Mouse (Mus musculus) CH12.LX (cell line): Measurements from ENCODE around the gene Pde11a. TPM values are rescaled to one million over a fixed set of nuclear protein-coding genes. Genes with fewer than 3 reads are reported as not detected.
A peak's percentile ranks its signal among the peaks of the same experiment; 100 is the strongest.

Experiments used
- DNase-seq: peaks from one replicate; pipeline ENCODE4 v3.0.0-alpha.2; 2013; ENCODE audit errors: extremely low read depth
- H3K27ac ChIP-seq: 2 replicates; pipeline ENCODE4 v1.5.1; 2012; ENCODE audit warnings: low read depth, mild to moderate bottlenecking, control low read depth, moderate library complexity; ENCODE audit not compliant: insufficient read depth
- H3K27me3 ChIP-seq: replicated peaks from 2 replicates; pipeline ENCODE3; 2012; ENCODE audit warnings: inconsistent platforms
- H3K36me3 ChIP-seq, 2 experiments: replicated peaks in 1 of 2; 2 replicates each; pipeline versions ENCODE3 to v1.6.1; 2012; ENCODE audit warnings: inconsistent platforms in 1 of 2, low read length in 1 of 2, mild to moderate bottlenecking in 1 of 2, mixed read lengths in 1 of 2, moderate library complexity in 1 of 2; ENCODE audit not compliant: control insufficient read depth in 1 of 2, insufficient read depth in 1 of 2
- H3K4me1 ChIP-seq, 2 experiments: 2 replicates each; pipeline ENCODE4 v1.6.1; 2012; ENCODE audit warnings: inconsistent platforms in 1 of 2, moderate library complexity in 1 of 2; ENCODE audit not compliant: insufficient read depth in 2 of 2, control insufficient read depth in 1 of 2
- H3K4me2 ChIP-seq: 2 replicates; pipeline ENCODE4 v1.6.1; 2012; ENCODE audit warnings: low read depth, mild to moderate bottlenecking, control low read depth; ENCODE audit not compliant: poor library complexity, insufficient read depth, severe bottlenecking
- H3K4me3 ChIP-seq, 3 experiments: fragments of 150-350 bp in 1 of 3; sonication (generic) in 1 of 3; replicated peaks in 1 of 3; 2 replicates each; pipeline versions ENCODE3 to v1.5.1; 2011 to 2012; ENCODE audit warnings: low read depth in 2 of 3, low read length in 2 of 3, mild to moderate bottlenecking in 2 of 3, moderate library complexity in 2 of 3, control low read depth in 1 of 3, improper control_type of control experiment in 1 of 3, inconsistent platforms in 1 of 3, mixed read lengths in 1 of 3; ENCODE audit not compliant: poor library complexity in 1 of 3
- H3K79me2 ChIP-seq: replicated peaks from 2 replicates; pipeline ENCODE4 v1.6.1; 2012; ENCODE audit warnings: mild to moderate bottlenecking, moderate library complexity; ENCODE audit not compliant: control insufficient read depth, poor library complexity, insufficient read depth, severe bottlenecking; ENCODE audit errors: extremely low read depth
- H3K9ac ChIP-seq: 2 replicates; pipeline ENCODE4 v1.6.1; 2012; ENCODE audit warnings: low read depth, mild to moderate bottlenecking, control low read depth, moderate library complexity; ENCODE audit not compliant: insufficient read depth
- H3K9me3 ChIP-seq: replicated peaks from 2 replicates; pipeline ENCODE3; 2012; ENCODE audit warnings: low read length, inconsistent platforms, mixed read lengths
- BHLHE40 ChIP-seq: IDR thresholded peaks from 2 replicates; pipeline ENCODE4 v1.6.1; 2011; ENCODE audit warnings: mild to moderate bottlenecking, low read depth, low read length, improper control_type of control experiment
- CHD1 ChIP-seq: IDR thresholded peaks from 2 replicates; pipeline ENCODE4 v1.6.1; 2012; ENCODE audit warnings: low read depth, low read length, improper control_type of control experiment, inconsistent platforms
- CHD2 ChIP-seq: IDR thresholded peaks from 2 replicates; pipeline ENCODE4 v1.6.1; 2011; ENCODE audit warnings: low read length, improper control_type of control experiment
- E2F4 ChIP-seq: IDR thresholded peaks from 2 replicates; pipeline ENCODE4 v1.6.1; 2011; ENCODE audit warnings: low read depth, low read length, improper control_type of control experiment; ENCODE audit not compliant: insufficient replicate concordance
- EP300 ChIP-seq: IDR thresholded peaks from 2 replicates; pipeline ENCODE4 v1.6.1; 2011; ENCODE audit warnings: low read length, improper control_type of control experiment
- HCFC1 ChIP-seq: IDR thresholded peaks from 2 replicates; pipeline ENCODE4 v1.6.1; 2012; ENCODE audit warnings: low read depth, mild to moderate bottlenecking, inconsistent platforms, low read length, improper control_type of control experiment
- JUND ChIP-seq: conservative IDR thresholded peaks from 2 replicates; pipeline ENCODE4 v1.6.1; 2011; ENCODE audit warnings: low read depth, low read length, improper control_type of control experiment
- MAFK ChIP-seq: IDR thresholded peaks from 2 replicates; pipeline ENCODE4 v1.6.1; 2011; ENCODE audit warnings: low read length, improper control_type of control experiment; ENCODE audit not compliant: insufficient replicate concordance
- MAX ChIP-seq: IDR thresholded peaks from 2 replicates; pipeline ENCODE4 v1.6.1; 2011; ENCODE audit warnings: low read length, improper control_type of control experiment
- MAZ ChIP-seq: IDR thresholded peaks from 2 replicates; pipeline ENCODE4 v1.6.1; 2012; ENCODE audit warnings: low read depth, mild to moderate bottlenecking, inconsistent platforms, low read length, improper control_type of control experiment, moderate library complexity
- MEF2A ChIP-seq: IDR thresholded peaks from 2 replicates; pipeline ENCODE4 v1.6.1; 2014; ENCODE audit warnings: low read depth, mild to moderate bottlenecking, inconsistent platforms, low read length, improper control_type of control experiment, borderline replicate concordance
- MXI1 ChIP-seq: IDR thresholded peaks from 2 replicates; pipeline ENCODE4 v1.6.1; 2011; ENCODE audit warnings: mild to moderate bottlenecking, low read depth, low read length, improper control_type of control experiment
- MYC ChIP-seq: IDR thresholded peaks from 2 replicates; pipeline ENCODE4 v1.6.1; 2011; ENCODE audit warnings: low read depth, mild to moderate bottlenecking, improper control_type of control experiment, low read length
- PAX5 ChIP-seq: IDR thresholded peaks from 2 replicates; pipeline ENCODE4 v1.6.1; 2012; ENCODE audit warnings: low read length, inconsistent platforms, mixed read lengths
- RAD21 ChIP-seq: IDR thresholded peaks from 2 replicates; pipeline ENCODE4 v1.6.1; 2011; ENCODE audit warnings: low read depth, mild to moderate bottlenecking, low read length, improper control_type of control experiment, moderate library complexity
- SIN3A ChIP-seq: IDR thresholded peaks from 2 replicates; pipeline ENCODE4 v1.6.1; 2012; ENCODE audit warnings: low read length, improper control_type of control experiment, inconsistent platforms
- TBP ChIP-seq: conservative IDR thresholded peaks from 2 replicates; pipeline ENCODE4 v1.6.1; 2011; ENCODE audit warnings: low read depth, low read length, improper control_type of control experiment
- USF1 ChIP-seq: IDR thresholded peaks from 2 replicates; pipeline ENCODE4 v1.6.1; 2014; ENCODE audit warnings: low read depth, mild to moderate bottlenecking, inconsistent platforms, low read length, improper control_type of control experiment
- USF2 ChIP-seq: conservative IDR thresholded peaks from 2 replicates; pipeline ENCODE4 v1.6.1; 2011; ENCODE audit warnings: low read depth, low read length, improper control_type of control experiment
- ZC3H11A ChIP-seq: IDR thresholded peaks from 2 replicates; pipeline ENCODE4 v1.6.1; 2012; ENCODE audit warnings: low read depth, mild to moderate bottlenecking, inconsistent platforms, low read length, improper control_type of control experiment
- dilution Hi-C: fragments of 300-500 bp; cut with MboI; formaldehyde crosslinking; loops from 2 replicates; pipeline ENCODE4 v1.14.3; 2020; ENCODE audit warnings: low sequenced_read_pairs; ENCODE audit not compliant: extremely low pct_unique_long_range_greater_than_20kb, extremely low pct_ligation_motif_present
- in situ Hi-C: fragments of 300-500 bp; cut with MboI; formaldehyde crosslinking; loops from 3 replicates; pipeline ENCODE4 v1.14.3; 2019; ENCODE audit warnings: low sequenced_read_pairs, low pct_ligation_motif_present, low pct_unique_long_range_greater_than_20kb, mixed read lengths
- polyA plus RNA-seq: library from polyadenylated mRNA; unstranded; fragments of >175 nt; gene quantifications from 2 replicates; pipeline ENCODE4 v1.2.1, GENCODE M21; 2012; ENCODE audit warnings: low read depth; ENCODE audit not compliant: insufficient read length
- total RNA-seq, 2 experiments: library from RNA; depleted of rRNA; stranded (reverse); fragments of 300-350 nt in 1 of 2; fragments of >200 nt in 1 of 2; gene quantifications; 2 replicates each; pipeline ENCODE4 v1.2.3; 2012 to 2014

The Pde11a gene
- total and polyA plus RNA-seq, 3 experiments: 0.14 to 0.38 (median 0.21) TPM

DNA sequence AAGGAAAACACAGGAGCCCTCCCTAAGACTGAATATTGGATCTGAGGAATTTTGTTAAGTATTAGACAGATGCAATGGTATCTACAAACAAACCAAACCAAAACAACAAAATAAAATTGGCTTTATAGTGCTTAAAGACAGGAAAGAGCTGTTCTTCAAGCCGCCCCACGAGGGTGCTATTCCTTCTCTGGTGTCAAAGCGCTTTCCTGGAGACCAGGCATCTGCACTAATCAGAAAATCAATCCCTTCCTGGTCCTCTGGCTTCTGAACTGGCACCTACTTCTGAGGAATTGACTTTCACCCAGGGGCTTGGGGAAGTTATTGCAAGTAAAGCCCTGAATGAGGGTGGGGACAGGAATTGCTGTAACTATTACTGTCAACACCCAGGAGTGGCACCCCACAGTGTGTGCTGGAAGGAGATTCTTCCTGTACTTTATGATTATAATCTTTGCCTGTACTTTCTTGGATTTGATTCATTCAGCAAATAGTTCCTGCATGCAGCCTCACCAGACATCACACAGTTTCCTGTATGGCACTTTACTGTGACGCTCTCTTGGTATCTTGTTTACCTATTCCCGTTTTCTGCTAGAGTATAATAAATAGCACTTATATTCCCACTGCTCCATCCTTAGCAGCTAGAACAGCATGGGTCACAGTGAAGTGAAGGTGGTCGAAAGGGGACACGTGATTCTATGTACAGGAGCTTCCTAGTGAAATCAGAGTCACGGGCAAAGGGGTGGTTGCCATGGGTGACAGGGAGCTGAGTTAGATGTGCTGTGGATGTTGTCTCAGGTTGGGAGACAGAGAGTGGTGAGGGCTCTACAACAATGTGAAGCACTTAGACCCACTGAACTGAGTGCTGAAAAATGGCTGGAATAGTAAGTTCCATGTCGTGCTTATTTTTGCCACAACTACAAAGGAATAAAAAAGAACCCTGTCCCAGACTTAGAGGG, 210.2 kb downstream of the Pde11a start (continued):
- no peak for TF ChIP-seq MAZ
- no peak for TF ChIP-seq SIN3A
- TF ChIP-seq RAD21: peak; percentile 61
- TF ChIP-seq EP300: no peak
- TF ChIP-seq MAFK: no peak
- no peak for TF ChIP-seq MXI1
- no peak for TF ChIP-seq JUND
- no peak for TF ChIP-seq HCFC1
- no peak for TF ChIP-seq MYC
- no peak for TF ChIP-seq PAX5
- no peak for TF ChIP-seq CHD2

DNA sequence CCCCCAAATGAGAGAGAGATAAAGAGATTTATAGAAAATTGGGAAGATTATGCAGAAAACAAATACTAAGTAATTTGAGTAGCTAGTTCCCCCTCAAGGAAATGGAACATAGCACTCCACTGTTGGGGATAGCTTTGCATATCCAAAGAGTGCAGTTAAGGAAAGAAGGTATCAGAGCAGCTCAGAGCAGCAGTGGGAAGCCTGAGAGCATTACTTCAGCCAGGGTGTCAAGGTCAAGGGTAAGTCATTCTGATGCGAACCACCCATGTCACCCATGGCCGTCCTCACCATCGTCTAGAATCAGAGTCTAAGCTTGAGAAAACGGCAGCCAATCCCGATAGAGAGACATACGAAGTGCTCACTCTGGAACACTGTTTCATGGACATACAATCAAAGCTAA, 211.9 kb downstream of the Pde11a start:
- no peak overlapping the region for H3K4me3 ChIP-seq
- no peak overlapping the region for H3K4me2 ChIP-seq
- no peaks in the 10 kb centered on the region for H3K36me3 ChIP-seq
- H3K27me3 ChIP-seq: no peaks in the 10 kb centered on the region
- dilution Hi-C loops (no loop called here), in situ Hi-C loops (no loop called here)
- DNase-seq: no peak
- H3K9ac ChIP-seq: no peak overlapping the region
- H3K27ac ChIP-seq: no peak overlapping the region
- no peaks in the 10 kb centered on the region for H3K79me2 ChIP-seq
- no peak for TF ChIP-seq TBP
- no peak for TF ChIP-seq CHD1
- no peak for TF ChIP-seq USF2
- no peak for TF ChIP-seq USF1
- TF ChIP-seq E2F4: no peak
- no peak for TF ChIP-seq MYC
- TF ChIP-seq CHD2: no peak
- no peak for TF ChIP-seq ZC3H11A
- no peak for TF ChIP-seq MAX
- no peaks in the 10 kb centered on the region for H3K9me3 ChIP-seq
- H3K4me1 ChIP-seq: peaks cover 0 to 3% of the 10 kb centered on the region in 2 experiments; a peak in 1 of 4 replicates

DNA sequence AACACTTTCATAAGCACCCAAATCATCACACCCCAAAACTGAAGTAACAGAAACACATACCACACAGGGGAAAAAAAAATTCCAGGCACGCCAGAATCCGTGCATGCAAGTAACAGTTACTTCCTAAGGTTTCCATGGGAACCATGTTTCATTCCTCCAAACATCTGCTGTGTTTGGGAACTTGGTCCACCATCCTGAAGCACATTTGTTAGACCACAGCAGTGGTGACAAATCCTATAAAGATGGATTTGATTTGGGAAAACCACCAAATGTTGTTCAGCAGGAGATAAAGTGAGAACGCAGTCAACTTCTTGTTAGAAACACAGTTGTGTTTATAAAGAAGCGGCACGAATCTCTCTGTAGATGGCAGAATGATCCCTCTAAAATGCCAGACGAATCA, 213.8 kb downstream of the Pde11a start:
- no peak overlapping the region for H3K27ac ChIP-seq
- no peak for TF ChIP-seq RAD21
- TF ChIP-seq CHD1: no peak
- no peak for TF ChIP-seq MEF2A
- no peak for TF ChIP-seq MAZ
- no peak for TF ChIP-seq JUND
- TF ChIP-seq BHLHE40: no peak
- TF ChIP-seq, all 38 proteins: peak for 0
- dilution Hi-C loops: no loop called here
- Histone ChIP-seq H3K4me2 (no peak overlapping the region), H3K4me3 (no peak overlapping the region), H3K36me3 (no peaks in the 10 kb centered on the region), H3K27me3 (no peaks in the 10 kb centered on the region), H3K4me1 (peaks cover 0 to 3% of the 10 kb centered on the region in 2 experiments; a peak in 1 of 4 replicates), H3K9me3 (no peaks in the 10 kb centered on the region), H3K79me2 (no peaks in the 10 kb centered on the region), H3K9ac (no peak overlapping the region)
- DNase-seq: no peak
- in situ Hi-C loops: no loop called here
